Mouse (Mus musculus) urinary bladder, postnatal 10 days (tissue): ENCODE measurements around the gene Thoc7.
"Not testable (repeated sequence)": the region's sequence is repeated elsewhere in the genome, so short reads cannot be mapped to it uniquely, and the experiment has no call there.

Source experiments
- DNase-seq: peaks from one replicate; pipeline ENCODE4 v3.0.0; 2022; ENCODE audit warnings: low spot score

The Thoc7 gene

DNA sequence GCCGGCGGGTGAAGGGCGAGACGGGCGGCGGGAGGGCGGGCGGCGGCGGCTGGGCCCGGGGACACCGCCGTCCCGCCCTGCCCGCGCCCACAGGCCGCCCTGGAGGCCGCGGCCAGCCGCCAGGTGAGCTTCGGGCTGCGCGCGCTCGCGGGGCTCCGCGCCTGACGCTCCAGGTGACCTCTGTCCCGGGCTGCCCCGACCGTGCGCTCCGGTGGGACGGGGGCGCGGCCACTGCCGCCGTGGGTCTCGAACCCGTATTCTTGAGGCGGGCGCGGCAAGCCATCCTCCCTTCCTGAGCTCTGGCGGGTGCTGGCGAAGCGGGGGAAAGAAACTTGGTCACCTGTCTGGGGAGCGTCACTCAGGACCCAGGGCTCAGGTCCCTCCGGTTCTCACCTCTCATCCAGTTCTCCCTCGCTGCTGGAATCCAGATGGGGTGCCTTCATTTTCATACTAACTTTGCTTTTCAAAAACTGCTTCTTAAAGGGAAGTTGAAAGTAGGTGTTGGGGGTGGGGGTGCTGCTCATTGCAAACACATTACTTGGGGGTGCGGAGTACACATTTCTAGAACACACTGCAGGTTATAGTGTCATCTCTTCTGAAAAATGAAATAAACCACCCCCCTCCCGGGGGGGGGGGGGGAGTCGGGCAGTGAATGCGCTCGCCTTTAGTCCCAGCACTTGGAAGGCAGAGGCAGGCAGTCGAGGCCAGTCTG is at the start of gene Thoc7, which contains the start of gene Atxn7:
Gene Thoc7, minus strand, starts transcription at position 452 of the 712 bp plus-strand sequence.
Gene Atxn7, plus strand, starts transcription at position 40 of the 712 bp plus-strand sequence.
- no peak for DNase-seq

- DNase-seq: no peak
Observed at GRCm38 (mm10) chr14:14009712-14010111, 48.1 kb upstream of the Thoc7 start.

GRCm38 (mm10) chr14:14002771-14003170 is 41.1 kb upstream of the Thoc7 start:
- DNase-seq: no peak

DNA sequence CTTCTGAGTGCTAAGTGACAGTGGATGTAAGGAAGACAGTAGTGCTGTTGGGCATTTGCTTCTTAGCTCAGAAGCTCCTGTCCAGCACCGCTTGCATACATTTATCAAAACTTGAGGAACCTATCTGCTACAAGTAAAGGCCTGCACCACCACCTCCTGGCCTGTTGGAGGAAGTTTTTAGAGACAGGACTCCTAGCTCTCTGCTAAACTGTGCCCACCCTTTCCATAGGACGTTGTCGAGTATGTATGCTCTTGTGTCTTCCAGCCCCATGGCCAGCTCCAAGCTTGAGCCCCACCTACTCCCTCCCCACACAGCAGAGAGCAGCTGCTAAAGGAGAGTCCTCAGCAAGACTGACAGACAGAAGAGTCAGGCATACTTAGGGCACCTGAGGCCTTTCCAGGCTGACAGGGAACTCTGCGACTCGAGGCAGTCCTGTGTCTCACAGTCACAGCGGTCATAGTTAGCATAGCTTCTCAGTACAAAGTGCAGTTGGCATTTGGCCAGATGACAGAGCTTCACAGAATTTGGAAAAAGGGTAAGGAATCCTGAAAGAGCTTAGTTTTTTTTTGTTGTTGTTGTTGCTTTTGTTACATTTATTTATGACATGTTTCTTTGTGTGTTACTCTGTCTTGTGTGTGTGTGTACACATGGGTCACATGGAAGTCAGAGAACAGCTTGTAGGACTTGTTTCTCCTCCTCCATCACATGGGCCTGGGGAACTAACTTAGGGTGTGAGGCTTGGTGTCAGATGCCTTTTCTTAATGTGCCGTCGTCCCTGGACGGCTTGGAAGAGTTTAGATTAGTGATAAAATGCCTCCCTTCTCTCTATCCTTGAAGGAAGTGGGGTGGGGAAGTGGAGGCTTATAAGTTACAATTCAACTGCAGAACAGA is 33.8 kb upstream of the Thoc7 start:
- no peak for DNase-seq

GRCm38 (mm10) chr14:13990741-13991140 is 29.1 kb upstream of the Thoc7 start:
- DNase-seq: no peak

- no peak for DNase-seq
Observed at GRCm38 (mm10) chr14:13988397-13988796, 26.7 kb upstream of the Thoc7 start.

GRCm38 (mm10) chr14:13982174-13982573 is 20.5 kb upstream of the Thoc7 start:
- DNase-seq: no peak

GRCm38 (mm10) chr14:13981286-13981685 is 19.6 kb upstream of the Thoc7 start:
- no peak for DNase-seq

GRCm38 (mm10) chr14:13977498-13977897 is 15.8 kb upstream of the Thoc7 start:
- no peak for DNase-seq

DNA sequence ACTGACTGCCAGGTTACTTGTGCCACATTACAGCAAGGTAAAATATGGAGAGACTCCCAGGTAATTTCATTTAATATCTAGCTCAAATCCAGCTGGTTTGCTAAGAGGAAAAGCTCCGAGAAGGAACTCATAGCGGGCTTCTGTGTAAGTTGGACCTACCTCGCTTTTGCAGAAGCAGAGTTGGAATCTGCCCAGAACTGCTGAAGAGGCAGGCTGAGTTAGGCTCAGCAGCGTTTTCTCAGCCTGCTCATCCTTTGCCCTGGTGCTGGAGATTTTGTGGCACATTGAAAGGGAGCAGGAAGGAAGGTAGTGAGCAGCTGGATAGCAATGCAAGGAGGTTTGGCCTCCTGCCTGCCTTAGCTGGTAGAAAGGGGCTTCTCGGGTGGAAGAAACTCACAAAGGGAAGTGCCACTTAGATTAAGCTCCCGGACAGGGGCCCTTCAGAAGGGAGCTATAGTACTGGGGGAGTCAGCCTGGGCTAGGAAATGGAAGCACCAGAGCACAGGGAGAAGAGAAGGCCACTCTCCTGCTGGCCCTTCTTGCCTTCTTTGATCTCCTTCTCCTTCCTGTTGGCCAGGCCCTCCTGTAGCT is 10.1 kb upstream of the Thoc7 start:
- DNase-seq: no peak

- no peak for DNase-seq
Observed at GRCm38 (mm10) chr14:13970513-13970912, 8.9 kb upstream of the Thoc7 start.

- DNase-seq: no peak
Observed at GRCm38 (mm10) chr14:13968476-13968875, 6.8 kb upstream of the Thoc7 start.

DNA sequence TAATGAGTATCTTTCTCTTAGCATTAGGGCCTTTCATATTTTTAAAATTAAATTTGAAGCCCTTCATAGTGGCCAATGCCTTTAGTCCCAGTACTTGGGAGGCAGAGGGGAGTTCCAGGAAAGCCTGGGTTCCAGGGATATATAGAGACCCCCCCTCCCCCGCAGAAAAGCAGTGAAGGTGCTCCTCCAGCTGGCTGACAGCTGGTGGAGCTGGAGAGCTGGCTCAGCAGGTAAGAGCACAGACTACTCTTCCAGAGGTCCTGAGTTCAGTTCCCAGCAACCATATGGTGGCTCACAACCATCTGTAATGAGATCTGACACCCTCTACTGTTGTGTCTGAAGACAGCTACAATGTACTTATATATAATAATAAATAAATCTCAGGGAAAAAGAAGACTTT is 6.0 kb upstream of the Thoc7 start:
- no peak for DNase-seq

- DNase-seq: no peak
Observed at GRCm38 (mm10) chr14:13963527-13963926, 1.9 kb upstream of the Thoc7 start.

- no peak for DNase-seq
Observed at GRCm38 (mm10) chr14:13962476-13962875, 824 bp upstream of the Thoc7 start.

GRCm38 (mm10) chr14:13960482-13961325 is 948 bp downstream of the Thoc7 start:
- no peak for DNase-seq

- DNase-seq: no peak
Observed at GRCm38 (mm10) chr14:13960079-13960478, 1.6 kb downstream of the Thoc7 start.

DNA sequence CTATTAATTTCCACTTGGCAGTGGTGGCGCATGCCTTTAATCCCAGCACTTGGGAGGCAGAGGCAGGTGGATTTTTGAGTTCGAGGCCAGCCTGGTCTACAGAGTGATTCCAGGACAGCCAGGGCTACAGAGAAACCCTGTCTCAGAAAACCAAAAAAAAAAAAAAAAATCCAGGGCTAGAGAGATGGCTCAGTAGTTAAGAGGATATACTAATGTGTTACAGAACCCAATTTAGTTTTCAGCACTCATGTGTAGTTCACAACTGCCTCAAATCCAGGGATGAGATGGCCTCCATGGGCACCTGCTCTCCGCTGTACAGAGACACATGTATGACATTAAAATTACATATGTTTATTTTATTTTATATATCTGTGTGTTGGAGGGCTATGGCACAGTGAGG is 9.5 kb downstream of the Thoc7 start:
- DNase-seq: not testable (repeated sequence)

- DNase-seq: no peak
Observed at GRCm38 (mm10) chr14:13950401-13950800, 11.3 kb downstream of the Thoc7 start.

- no peak for DNase-seq
Observed at GRCm38 (mm10) chr14:13948345-13948744, 13.3 kb downstream of the Thoc7 start.

- no peak for DNase-seq
Observed at GRCm38 (mm10) chr14:13944686-13945085, 17.0 kb downstream of the Thoc7 start.

- no peak for DNase-seq
Observed at GRCm38 (mm10) chr14:13934052-13934371, 27.6 kb downstream of the Thoc7 start.
